ENCODE assay signal across 8 mouse cellular contexts in genomic region chr11:116127156-116127980, GRCm38 (mm10). TPM values are rescaled to one million over a fixed set of nuclear protein-coding genes. Genes with fewer than 3 reads are reported as not detected.
DNase-seq lines count a peak whose midpoint lies in the region; ATAC-seq and TF ChIP-seq lines count a peak whose summit lies in the region.

Gene Trim47 (minus strand): TSS chr11:116127210.

- no peak within 1 kb of the TSS for H3K4me3 ChIP-seq in bone marrow macrophage, adult 2 months (ENCODE audit: insufficient read depth, low read length)
- H3K4me3 ChIP-seq in intestine, embryonic 16.5 days (ENCODE audit: low read length) = no peak within 1 kb of the TSS
- H3K4me3 ChIP-seq in liver, embryonic 15.5 days (replicated peaks) = no peak within 1 kb of the TSS
- H3K4me3 ChIP-seq in neural tube, embryonic 15.5 days (replicated peaks) = no peak within 1 kb of the TSS

- WGBS in intestine, embryonic 16.5 days = 28% methylated on average over 23 of the region's 23 CpGs
- WGBS in liver, embryonic 15.5 days (ENCODE audit: insufficient replicate concordance) = 55% methylated on average over 23 of the region's 23 CpGs
- 34% methylated on average over 23 of the region's 23 CpGs for WGBS in neural tube, embryonic 15.5 days

- peak; percentile 64 for DNase-seq in MEL-GATA-1-ER (ENCODE audit: extremely low read depth, low read depth)
- peak; percentile 99 for DNase-seq in heart, adult 11 months
- no peak for DNase-seq in frontal cortex, postnatal 36 days (ENCODE audit: low spot score in 2 of 2)

- H3K36me3 ChIP-seq in intestine, embryonic 16.5 days (ENCODE audit: control insufficient read depth, insufficient read depth, low read length) = peaks cover 24% of the 10 kb centered on the region
- H3K36me3 ChIP-seq in liver, embryonic 15.5 days (replicated peaks) = peaks cover 28% of the 10 kb centered on the region
- peaks cover 22% of the 10 kb centered on the region for H3K36me3 ChIP-seq in neural tube, embryonic 15.5 days

- 0 out of 2 replicates have a peak, but pooled peaks have one; percentile 4 for ATAC-seq in intestine, embryonic 16.5 days
- no peak for ATAC-seq in liver, embryonic 15.5 days (ENCODE audit: insufficient read depth)
- ATAC-seq in neural tube, embryonic 15.5 days (ENCODE audit: low FRiP score) = no peak
- no peak for ATAC-seq in granulocyte monocyte progenitor cell, adult 5-6 weeks (replicated peaks; ENCODE audit: poor library complexity, severe bottlenecking)

- TF ChIP-seq CTCF in bone marrow macrophage, adult 2 months (IDR thresholded peaks at IDR 0.05; ENCODE audit: low read depth, low read length) = no peak

- no peak for TF ChIP-seq POLR2A in bone marrow macrophage, adult 2 months (IDR thresholded peaks at IDR 0.05; ENCODE audit: borderline replicate concordance, low read depth, low read length)

- H3K9ac ChIP-seq in intestine, embryonic 16.5 days (ENCODE audit: low read depth, low read length) = peak within 1 kb of the TSS; percentile 52; the same call in 1 of the 2 replicates
- H3K9ac ChIP-seq in liver, embryonic 15.5 days = no peak within 1 kb of the TSS
- H3K9ac ChIP-seq in neural tube, embryonic 15.5 days (replicated peaks) = 0 out of 2 replicates have a peak within 1 kb of the TSS, but pooled peaks have one; percentile 14

- H3K27ac ChIP-seq in bone marrow macrophage, adult 2 months (ENCODE audit: insufficient read depth, low read depth, low read length) = no peak within 1 kb of the TSS
- H3K27ac ChIP-seq in intestine, embryonic 16.5 days (ENCODE audit: low read length) = peak within 1 kb of the TSS; percentile 46
- H3K27ac ChIP-seq in liver, embryonic 15.5 days (replicated peaks) = no peak within 1 kb of the TSS
- H3K27ac ChIP-seq in neural tube, embryonic 15.5 days (replicated peaks) = no peak within 1 kb of the TSS

- H3K4me2 ChIP-seq in intestine, embryonic 16.5 days (ENCODE audit: low read depth, low read length) = peak within 1 kb of the TSS; percentile 26
- peak within 1 kb of the TSS; percentile 37 for H3K4me2 ChIP-seq in liver, embryonic 15.5 days
- H3K4me2 ChIP-seq in neural tube, embryonic 15.5 days = peak within 1 kb of the TSS; percentile 27

- no peaks in the 10 kb centered on the region for H3K27me3 ChIP-seq in intestine, embryonic 16.5 days (replicated peaks; ENCODE audit: control insufficient read depth, insufficient read depth, low read length)
- no peaks in the 10 kb centered on the region for H3K27me3 ChIP-seq in liver, embryonic 15.5 days
- 0 out of 2 replicates have a peak, but pooled peaks cover 2% of the 10 kb centered on the region for H3K27me3 ChIP-seq in neural tube, embryonic 15.5 days (replicated peaks)

- H3K4me1 ChIP-seq in bone marrow macrophage, adult 2 months (ENCODE audit: control insufficient read depth, insufficient read depth, low read length) = peaks cover 17% of the 10 kb centered on the region
- H3K4me1 ChIP-seq in intestine, embryonic 16.5 days (ENCODE audit: control insufficient read depth, insufficient read depth, low read length) = peaks cover 36% of the 10 kb centered on the region
- peaks cover 44% of the 10 kb centered on the region for H3K4me1 ChIP-seq in liver, embryonic 15.5 days (replicated peaks)
- peaks cover 43% of the 10 kb centered on the region for H3K4me1 ChIP-seq in neural tube, embryonic 15.5 days

- H3K9me3 ChIP-seq in intestine, embryonic 16.5 days (ENCODE audit: control insufficient read depth, low read length) = no peaks in the 10 kb centered on the region
- no peaks in the 10 kb centered on the region for H3K9me3 ChIP-seq in liver, embryonic 15.5 days (replicated peaks)
- no peaks in the 10 kb centered on the region for H3K9me3 ChIP-seq in neural tube, embryonic 15.5 days (replicated peaks)

RNA-seq across cellular contexts. Expression of gene Trim47, which starts in this region (rescaled TPM):
- polyA plus RNA-seq in bone marrow macrophage, adult 2 months (2012; ENCODE audit: insufficient read depth, insufficient read length, missing spikeins) = 32.1 and 38.5 TPM in 2 replicates
- 13.9 and 14.7 TPM in 2 replicates for polyA plus RNA-seq in intestine, embryonic 16.5 days (2015; fragmentation: Nextera tagmentation; extraction: Ambion mirVana)
- 5.4 and 7.6 TPM in 2 replicates for polyA plus RNA-seq in liver, embryonic 15.5 days (2015; fragmentation: Nextera tagmentation; extraction: Ambion mirVana)
- polyA plus RNA-seq in neural tube, embryonic 15.5 days (2015; fragmentation: Nextera tagmentation; extraction: Ambion mirVana) = 9.8 TPM in 2 replicates
- 1.9 TPM in 1 of 2 replicates, not detected in the other for total RNA-seq in granulocyte monocyte progenitor cell, adult 5-6 weeks (2014; fragmentation: Nextera tagmentation)
- total RNA-seq in granulocyte monocyte progenitor cell, adult 5-6 weeks (2017) = 3.1 TPM in 1 of 2 replicates, not detected in the other

Comparison
In these comparisons a context has a peak if more than half of its experiments do, and no peak if none do; other contexts are left out.
1. DNase-seq: peak in MEL-GATA-1-ER (single experiment) and heart, adult 11 months (single experiment); none in frontal cortex, postnatal 36 days (0 of 2).
2. Peak in every context shown above with its lines, with median percentiles within 50 percentile points of each other: H3K4me2 ChIP-seq.